Mouse (Mus musculus) brain, embryonic 14.5 days (tissue): Measurements from ENCODE around the gene Dgki. TPM values are rescaled to one million over a fixed set of nuclear protein-coding genes. Genes with fewer than 3 reads are reported as not detected.

Experiments used
- DNase-seq: peaks from one replicate; pipeline ENCODE4 v3.0.0-alpha.2; 2011; ENCODE audit warnings: low read depth
- CTCF ChIP-seq: fragments of 200-500 bp; IDR thresholded peaks from 2 replicates; pipeline ENCODE4 v1.5.1; 2012; ENCODE audit warnings: inconsistent platforms, mild to moderate bottlenecking, moderate library complexity, borderline replicate concordance; ENCODE audit not compliant: insufficient read depth, insufficient read length; ENCODE audit errors: extremely low read depth
- POLR2A ChIP-seq: fragments of 200-500 bp; IDR thresholded peaks from 2 replicates; pipeline ENCODE4 v1.6.1; 2012; ENCODE audit warnings: mild to moderate bottlenecking, inconsistent platforms, borderline replicate concordance; ENCODE audit not compliant: poor library complexity, insufficient read depth, insufficient read length, severe bottlenecking; ENCODE audit errors: extremely low read depth
- polyA plus RNA-seq: library from polyadenylated mRNA; depleted of rRNA; stranded (reverse); fragments of >200 nt; gene quantifications from 2 replicates; pipeline ENCODE4 v1.2.3, GENCODE M21; 2012

Dgki gene
- polyA plus RNA-seq, 1 experiment: 6.5 TPM

- TF ChIP-seq POLR2A (no peak), CTCF (no peak)
- no peak for DNase-seq
Observed at GRCm38 (mm10) chr6:37072401-37073016, 227.5 kb downstream of the Dgki start.

GRCm38 (mm10) chr6:37069836-37070600, 230.0 kb downstream of the Dgki start:
- TF ChIP-seq CTCF (no peak), POLR2A (no peak)
- no peak for DNase-seq

- TF ChIP-seq CTCF: no peak
- no peak for TF ChIP-seq POLR2A
- no peak for DNase-seq
Observed at GRCm38 (mm10) chr6:37068737-37069136, 231.2 kb downstream of the Dgki start.

- no peak for TF ChIP-seq POLR2A
- no peak for TF ChIP-seq CTCF
- DNase-seq: peak; percentile 33
Observed at GRCm38 (mm10) chr6:37067357-37067756, 232.6 kb downstream of the Dgki start.

- TF ChIP-seq POLR2A (no peak), CTCF (no peak)
- peak; percentile 23 for DNase-seq
Observed at GRCm38 (mm10) chr6:37064214-37064830, 235.7 kb downstream of the Dgki start.

- DNase-seq: no peak
- TF ChIP-seq CTCF: no peak
- TF ChIP-seq POLR2A: no peak
Observed at GRCm38 (mm10) chr6:37063266-37063665, 236.7 kb downstream of the Dgki start.

GRCm38 (mm10) chr6:37060114-37060513, 239.9 kb downstream of the Dgki start:
- DNase-seq: no peak
- no peak for TF ChIP-seq POLR2A

GRCm38 (mm10) chr6:37057957-37058356, 242.0 kb downstream of the Dgki start:
- no peak for DNase-seq
- TF ChIP-seq CTCF: no peak

- TF ChIP-seq CTCF (no peak), POLR2A (no peak)
- no peak for DNase-seq
Observed at GRCm38 (mm10) chr6:37057536-37057935, 242.4 kb downstream of the Dgki start.

- TF ChIP-seq CTCF (no peak), POLR2A (no peak)
- DNase-seq: no peak
Observed at GRCm38 (mm10) chr6:37055634-37056033, 244.3 kb downstream of the Dgki start.

GRCm38 (mm10) chr6:37055128-37055527, 244.9 kb downstream of the Dgki start:
- no peak for DNase-seq
- TF ChIP-seq POLR2A: no peak
- no peak for TF ChIP-seq CTCF

- peak; percentile 75 for DNase-seq
- TF ChIP-seq CTCF (peak; percentile 31; the same call in 1 of the 2 replicates), POLR2A (no peak)
Observed at GRCm38 (mm10) chr6:37054435-37055020, 245.5 kb downstream of the Dgki start.

GRCm38 (mm10) chr6:37053411-37053810, 246.6 kb downstream of the Dgki start:
- no peak for DNase-seq
- TF ChIP-seq CTCF (no peak), POLR2A (no peak)
